Mouse (Mus musculus) megakaryocyte, embryonic 14.5 days (primary cell): ENCODE results near the gene Poln.

ENCODE experiments used
- FLI1 ChIP-seq: IDR thresholded peaks from 2 replicates; pipeline ENCODE4 v1.6.1; 2012; ENCODE audit warnings: low read length, inconsistent platforms, mixed read lengths
- GATA1 ChIP-seq: IDR thresholded peaks from 3 replicates; pipeline ENCODE4 v1.6.1; 2012; ENCODE audit warnings: mixed read lengths, low read length, inconsistent platforms, borderline replicate concordance

DNA sequence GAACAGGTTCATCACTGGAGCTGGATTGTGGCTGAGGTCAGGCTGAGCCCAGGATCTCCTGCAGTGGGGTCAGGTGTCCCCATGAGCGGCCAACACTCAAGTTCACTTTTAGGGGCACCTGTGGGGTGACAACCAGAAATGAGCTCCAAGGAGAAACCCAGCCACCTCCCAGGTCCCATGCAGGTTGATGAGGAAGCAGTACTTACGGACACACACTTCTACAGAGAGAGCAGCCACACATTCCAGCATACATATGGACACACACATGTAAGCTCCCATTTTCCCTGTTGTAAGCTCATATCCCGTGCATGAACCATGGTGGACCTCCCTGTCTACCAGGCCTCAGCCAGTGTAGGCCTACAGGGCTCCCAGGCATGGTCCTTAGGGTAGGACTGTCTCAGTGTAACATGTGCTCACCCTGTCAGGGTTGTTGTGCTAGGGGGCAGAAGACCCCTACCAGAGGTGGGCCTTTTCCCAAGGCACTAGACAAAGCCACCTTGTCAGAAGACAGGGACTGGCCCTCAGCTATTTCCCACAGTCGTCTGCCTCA lies 161.8 kb downstream of the Poln start:
- TF ChIP-seq FLI1 (no peak), GATA1 (no peak)
